Mouse (Mus musculus): ENCODE data around the gene Ryr2.

GRCm38 (mm10) chr13:11644846-11645245, 461.9 kb downstream of the Ryr2 start:
- TF ChIP-seq POLR2A (IDR thresholded peaks at IDR 0.05; ENCODE audit: insufficient read depth, low read depth, low read length) (no peak), EP300 (IDR thresholded peaks at IDR 0.05; ENCODE audit: insufficient read depth, low read depth, low read length) (no peak)
